In the genomic region with DNA sequence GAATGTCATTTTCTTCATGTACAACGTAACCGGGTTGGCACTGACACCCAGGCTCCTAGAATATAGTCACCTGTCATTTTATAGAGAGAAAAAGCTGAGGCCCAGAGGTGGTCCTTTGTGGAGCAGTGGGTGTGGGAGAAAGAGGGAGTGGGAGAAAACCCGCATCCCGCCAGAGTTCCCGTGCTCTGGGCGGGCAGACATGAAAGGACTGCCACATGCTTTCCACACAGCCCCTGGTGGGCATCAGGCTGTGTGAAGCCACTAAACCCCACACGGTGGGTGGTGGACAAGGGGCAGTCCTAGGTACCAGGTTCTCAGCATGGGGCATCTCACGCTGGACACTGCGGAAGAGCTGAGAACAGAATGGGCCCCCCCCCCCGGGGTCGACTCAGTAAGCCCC, we compare ENCODE assay signal across 20 mouse cellular contexts. TPM values are rescaled to one million over a fixed set of nuclear protein-coding genes. Genes with fewer than 3 reads are reported as not detected.
A peak's percentile ranks its signal among the peaks of the same experiment; 100 is the strongest.
DNase-seq lines count a peak whose midpoint lies in the region; ATAC-seq and TF ChIP-seq lines count a peak whose summit lies in the region.
"Had no signal": no experiment of that assay in that cellular context is flagged by ENCODE, and none has a peak within 500 bp of the region (broad histone marks: within the 10 kb centered on the region; RNA-seq: fewer than 3 reads in every experiment).

No protein-coding gene starts in this region.

- no peak overlapping the region for H3K4me2 ChIP-seq in forebrain, embryonic 12.5 days
- H3K4me2 ChIP-seq in forebrain, embryonic 15.5 days (replicated peaks): no peak overlapping the region
- no peak overlapping the region for H3K4me2 ChIP-seq in neural tube, embryonic 13.5 days
- H3K4me2 ChIP-seq in kidney, embryonic 16.5 days (replicated peaks; ENCODE audit: low read depth, low read length): no peak overlapping the region
- H3K4me2 ChIP-seq: kidney, embryonic 15.5 days; limb, embryonic 13.5 days; liver, embryonic 15.5 days; stomach, embryonic 15.5 days had no signal

- ATAC-seq in forebrain, embryonic 12.5 days (ENCODE audit: low FRiP score): 0 out of 2 replicates have a peak, but pooled peaks have one; percentile 18
- 0 out of 2 replicates have a peak, but pooled peaks have one; percentile 9 for ATAC-seq in forebrain, embryonic 15.5 days (replicated peaks)
- peak; percentile 6; the same call in 1 of the 2 replicates for ATAC-seq in neural tube, embryonic 13.5 days (ENCODE audit: low read depth)
- ATAC-seq in kidney, embryonic 16.5 days (ENCODE audit: low FRiP score, low TSS enrichment): no peak
- ATAC-seq: lung, postnatal 0 days had no signal

- no peak overlapping the region for H3K4me3 ChIP-seq in layer of hippocampus, adult 2 months
- no peak overlapping the region for H3K4me3 ChIP-seq in forebrain, embryonic 12.5 days (replicated peaks)
- no peak overlapping the region for H3K4me3 ChIP-seq in forebrain, embryonic 15.5 days
- H3K4me3 ChIP-seq in neural tube, embryonic 13.5 days: no peak overlapping the region
- H3K4me3 ChIP-seq in kidney, embryonic 16.5 days (ENCODE audit: low read length): no peak overlapping the region
- H3K4me3 ChIP-seq: kidney, embryonic 15.5 days; limb, embryonic 13.5 days; liver, embryonic 15.5 days; stomach, embryonic 15.5 days had no signal

- H3K4me1 ChIP-seq in forebrain, embryonic 12.5 days: peaks cover 13% of the 10 kb centered on the region
- peaks cover 32% of the 10 kb centered on the region for H3K4me1 ChIP-seq in forebrain, embryonic 15.5 days
- H3K4me1 ChIP-seq in neural tube, embryonic 13.5 days (replicated peaks): peaks cover 21% of the 10 kb centered on the region
- H3K4me1 ChIP-seq in kidney, embryonic 16.5 days (ENCODE audit: insufficient read depth, low read length): peaks cover 10% of the 10 kb centered on the region; the same call in 1 of the 2 replicates
- H3K4me1 ChIP-seq: liver, embryonic 15.5 days had no signal

- no peak overlapping the region for H3K9ac ChIP-seq in forebrain, embryonic 12.5 days
- no peak overlapping the region for H3K9ac ChIP-seq in forebrain, embryonic 15.5 days (replicated peaks)
- no peak overlapping the region for H3K9ac ChIP-seq in neural tube, embryonic 13.5 days
- H3K9ac ChIP-seq in kidney, embryonic 16.5 days (replicated peaks; ENCODE audit: low read length): no peak overlapping the region
- H3K9ac ChIP-seq: kidney, embryonic 15.5 days; limb, embryonic 13.5 days; liver, embryonic 15.5 days; stomach, embryonic 15.5 days had no signal

- 0 out of 2 replicates have a peak, but pooled peaks cover 3% of the 10 kb centered on the region for H3K27me3 ChIP-seq in forebrain, embryonic 12.5 days
- no peaks in the 10 kb centered on the region for H3K27me3 ChIP-seq in forebrain, embryonic 15.5 days
- H3K27me3 ChIP-seq in neural tube, embryonic 13.5 days: no peaks in the 10 kb centered on the region
- 0 out of 2 replicates have a peak, but pooled peaks cover 3% of the 10 kb centered on the region for H3K27me3 ChIP-seq in kidney, embryonic 16.5 days (ENCODE audit: insufficient read depth, low read length)
- H3K27me3 ChIP-seq: limb, embryonic 13.5 days; stomach, embryonic 15.5 days had no signal

- DNase-seq in layer of hippocampus, adult 2 months (ENCODE audit: low spot score in 2 of 2): no peak
- DNase-seq in layer of hippocampus, adult 9-11 months: no peak
- no peak for DNase-seq in thymus, adult 18-20 months
- DNase-seq: gastrocnemius, postnatal 14 days; spleen, adult 18-20 months had no signal

- 87% methylated on average over 11 of the region's 11 CpGs for WGBS in forebrain, embryonic 12.5 days
- WGBS in forebrain, embryonic 15.5 days: 83% methylated on average over 11 of the region's 11 CpGs
- WGBS in neural tube, embryonic 13.5 days: 88% methylated on average over 11 of the region's 11 CpGs
- 90% methylated on average over 11 of the region's 11 CpGs for WGBS in kidney, embryonic 16.5 days

- TF ChIP-seq CTCF in layer of hippocampus, adult 2 months (conservative IDR thresholded peaks at IDR 0.05): no peak

- no peaks in the 10 kb centered on the region for H3K9me3 ChIP-seq in forebrain, embryonic 12.5 days
- H3K9me3 ChIP-seq in forebrain, embryonic 15.5 days: no peaks in the 10 kb centered on the region
- no peaks in the 10 kb centered on the region for H3K9me3 ChIP-seq in neural tube, embryonic 13.5 days
- no peaks in the 10 kb centered on the region for H3K9me3 ChIP-seq in kidney, embryonic 16.5 days (ENCODE audit: low read length)
- H3K9me3 ChIP-seq: kidney, embryonic 15.5 days; limb, embryonic 13.5 days; liver, embryonic 15.5 days; stomach, embryonic 15.5 days had no signal

- no peaks in the 10 kb centered on the region for H3K36me3 ChIP-seq in forebrain, embryonic 12.5 days (replicated peaks)
- no peaks in the 10 kb centered on the region for H3K36me3 ChIP-seq in forebrain, embryonic 15.5 days
- H3K36me3 ChIP-seq in neural tube, embryonic 13.5 days: no peaks in the 10 kb centered on the region
- no peaks in the 10 kb centered on the region for H3K36me3 ChIP-seq in kidney, embryonic 16.5 days (ENCODE audit: insufficient read depth, low read length)
- H3K36me3 ChIP-seq: kidney, embryonic 15.5 days; limb, embryonic 13.5 days; liver, embryonic 15.5 days; stomach, embryonic 15.5 days had no signal

- peak overlapping the region; percentile 79 for H3K27ac ChIP-seq in layer of hippocampus, adult 2 months
- H3K27ac ChIP-seq in forebrain, embryonic 12.5 days: peak overlapping the region; percentile 67; the same call in 1 of the 2 replicates
- H3K27ac ChIP-seq in forebrain, embryonic 15.5 days (replicated peaks): peak overlapping the region; percentile 74
- H3K27ac ChIP-seq in neural tube, embryonic 13.5 days (replicated peaks): peak overlapping the region; percentile 68; the same call in 1 of the 2 replicates
- H3K27ac ChIP-seq in kidney, embryonic 16.5 days (ENCODE audit: low read length): no peak overlapping the region
- H3K27ac ChIP-seq: kidney, embryonic 15.5 days; limb, embryonic 13.5 days; liver, embryonic 15.5 days; stomach, embryonic 15.5 days had no signal

RNA-seq across cellular contexts. Expression of a gene that starts 40.6 kb away (rescaled TPM):
- 10 to 100 TPM; 39.9 to 40.7 TPM for total RNA-seq in layer of hippocampus, adult 2 months (2021)
- 45.4 and 49.6 TPM in 2 replicates for polyA plus RNA-seq in forebrain, embryonic 12.5 days (2016; fragmentation: Nextera tagmentation; extraction: Ambion mirVana)
- polyA plus RNA-seq in forebrain, embryonic 15.5 days (2015; fragmentation: Nextera tagmentation; extraction: Ambion mirVana): 41.0 and 42.3 TPM in 2 replicates
- polyA plus RNA-seq in neural tube, embryonic 13.5 days (2015; fragmentation: Nextera tagmentation; extraction: Ambion mirVana): 37.5 and 55.4 TPM in 2 replicates
- polyA plus RNA-seq in kidney, embryonic 16.5 days (2015; fragmentation: Nextera tagmentation; extraction: Ambion mirVana): 39.1 and 40.1 TPM in 2 replicates

RNA-seq across cellular contexts. Expression of a gene that starts 59.4 kb away (rescaled TPM):
- not detected for total RNA-seq in layer of hippocampus, adult 2 months (2021)
- 1.7 TPM in 1 of 2 replicates, not detected in the other for polyA plus RNA-seq in forebrain, embryonic 12.5 days (2016; fragmentation: Nextera tagmentation; extraction: Ambion mirVana)
- not detected in 2 replicates for polyA plus RNA-seq in forebrain, embryonic 15.5 days (2015; fragmentation: Nextera tagmentation; extraction: Ambion mirVana)
- polyA plus RNA-seq in neural tube, embryonic 13.5 days (2015; fragmentation: Nextera tagmentation; extraction: Ambion mirVana): not detected in 2 replicates
- polyA plus RNA-seq in kidney, embryonic 16.5 days (2015; fragmentation: Nextera tagmentation; extraction: Ambion mirVana): not detected in 2 replicates
- total RNA-seq: adrenal gland, postnatal 4 days; ES-E14; gastrocnemius, postnatal 14 days; heart, adult 8-10 months; left cerebral cortex, adult 18-20 months; megakaryocyte progenitor cell, adult 5-6 weeks had no signal
- polyA plus RNA-seq: heart, postnatal 0 days; kidney, embryonic 15.5 days; limb, embryonic 13.5 days; liver, embryonic 15.5 days; lung, postnatal 0 days had no signal
